Mouse (Mus musculus) heart, postnatal 0 days (tissue): ENCODE data around the gene Large1.

Experiments used
- CTCF ChIP-seq: IDR thresholded peaks from 2 replicates; pipeline ENCODE4 v1.5.1; 2016; ENCODE audit warnings: antibody characterized with exemption, control low read depth, low read depth
- EP300 ChIP-seq: IDR thresholded peaks from 2 replicates; pipeline ENCODE4 v1.6.1; 2016; ENCODE audit warnings: antibody characterized with exemption, low read depth

DNA sequence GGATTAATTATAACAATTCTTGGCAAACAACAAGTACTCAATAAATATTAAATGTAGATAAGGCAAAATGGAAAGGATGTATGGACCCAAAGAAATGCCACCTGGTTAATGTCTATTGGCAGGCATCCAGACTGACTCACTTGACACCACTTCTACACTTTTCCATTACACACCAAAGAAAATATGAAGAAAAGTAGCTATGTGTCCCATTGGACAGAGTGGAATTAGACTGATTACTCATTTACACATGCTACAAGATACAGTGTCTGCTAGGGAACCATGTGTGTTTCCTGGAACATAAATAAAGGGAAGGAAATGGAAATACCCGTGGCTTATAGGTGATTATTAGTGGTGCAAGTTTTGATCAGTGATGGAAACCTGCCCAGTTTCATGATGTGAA lies 521.0 kb downstream of the Large1 start:
- no peak for TF ChIP-seq CTCF
- TF ChIP-seq EP300 = no peak
